Mouse (Mus musculus) E14TG2a.4 (cell line): ENCODE results near the gene Gm21883.
"Not testable (repeated sequence)": the region's sequence is repeated elsewhere in the genome, so short reads cannot be mapped to it uniquely, and the experiment has no call there.

Source experiments
- H3K27me3 ChIP-seq: 2 replicates; pipeline ENCODE4 v1.6.1; 2014; ENCODE audit warnings: low read length, control low read depth; ENCODE audit not compliant: insufficient read depth
- H3K36me3 ChIP-seq: 2 replicates; pipeline ENCODE4 v1.6.1; 2014; ENCODE audit warnings: low read length, control low read depth; ENCODE audit not compliant: insufficient read depth
- H3K4me1 ChIP-seq: replicated peaks from 2 replicates; pipeline ENCODE4 v1.6.1; 2014; ENCODE audit warnings: low read depth, low read length, control low read depth
- H3K4me3 ChIP-seq: replicated peaks from 2 replicates; pipeline ENCODE4 v1.5.1; 2014; ENCODE audit warnings: mild to moderate bottlenecking, low read length
- H3K9me3 ChIP-seq: 2 replicates; pipeline ENCODE4 v1.6.1; 2014; ENCODE audit warnings: low read length, control low read depth

Gene Gm21883

DNA sequence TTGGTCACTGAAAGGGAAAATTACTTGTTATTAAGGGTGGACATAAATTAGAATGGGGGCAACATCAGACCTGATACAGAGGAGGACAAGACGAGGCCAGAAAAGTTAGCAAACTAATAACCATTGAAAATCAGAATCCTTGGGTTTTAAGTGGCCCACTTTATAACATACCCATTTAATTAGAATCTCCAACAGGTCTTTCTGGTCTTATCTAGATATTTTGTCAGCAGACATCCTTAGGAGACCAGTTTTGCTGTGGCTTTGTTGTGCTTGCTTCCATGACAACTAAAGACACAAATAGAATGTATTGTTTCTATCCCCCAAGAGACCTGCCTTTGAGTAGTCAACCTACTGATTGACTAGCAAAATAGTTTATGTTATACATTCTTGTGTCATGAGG, at the start of gene Gm21883:
Gm21883 (minus strand) TSS at position 101 of the 400 bp plus-strand sequence.
- not testable (repeated sequence) for H3K4me3 ChIP-seq, H3K36me3 ChIP-seq, H3K27me3 ChIP-seq, H3K9me3 ChIP-seq, H3K4me1 ChIP-seq

GRCm38 (mm10) chrX:31618820-31619219, 44.7 kb upstream of the Gm21883 start, which contains the start of gene Spin2e:
TSS of gene Spin2e (minus strand) at chrX:31618920.
- not testable (repeated sequence) for H3K9me3 ChIP-seq, H3K4me1 ChIP-seq, H3K36me3 ChIP-seq, H3K4me3 ChIP-seq, H3K27me3 ChIP-seq
